Comparison of ENCODE assay signal across 17 mouse cellular contexts in the genomic region with DNA sequence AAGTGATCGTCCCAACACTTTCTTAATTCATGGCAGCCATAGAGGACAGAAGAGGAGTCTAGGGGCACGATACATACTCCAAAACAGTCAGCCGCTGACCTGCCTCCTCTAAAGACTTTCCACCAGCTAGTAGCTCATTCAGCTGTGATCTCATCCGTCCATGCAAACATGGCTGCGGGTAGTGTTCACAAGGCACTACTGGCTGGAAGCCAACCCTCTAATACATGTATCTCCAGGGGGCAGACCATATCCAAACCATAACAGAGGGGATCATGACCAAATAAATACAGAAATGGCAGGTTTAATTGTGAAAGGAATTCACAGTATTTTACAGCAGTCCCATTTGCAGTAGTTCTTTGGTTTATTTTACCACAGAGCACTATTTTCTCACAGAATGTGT.
DNase-seq lines count a peak whose midpoint lies in the region; ATAC-seq lines count a peak whose summit lies in the region.
"Had no signal": no experiment of that assay in that cellular context is flagged by ENCODE, and none has a peak within 500 bp of the region (broad histone marks: within the 10 kb centered on the region; RNA-seq: fewer than 3 reads in every experiment).

No protein-coding gene starts in this region.

- H3K4me2 ChIP-seq in forebrain, embryonic 14.5 days (ENCODE audit: low read length): no peak overlapping the region
- H3K4me2 ChIP-seq in lung, embryonic 16.5 days (ENCODE audit: low read depth, low read length): no peak overlapping the region
- no peak overlapping the region for H3K4me2 ChIP-seq in embryonic facial prominence, embryonic 14.5 days (ENCODE audit: low read depth, low read length)
- H3K4me2 ChIP-seq: forebrain, embryonic 15.5 days had no signal

- H3K36me3 ChIP-seq in forebrain, embryonic 14.5 days (ENCODE audit: control insufficient read depth, insufficient read depth, low read length): peaks cover 7% of the 10 kb centered on the region; the same call in 1 of the 2 replicates
- peaks cover 9% of the 10 kb centered on the region for H3K36me3 ChIP-seq in forebrain, embryonic 10.5 days (replicated peaks)
- no peaks in the 10 kb centered on the region for H3K36me3 ChIP-seq in lung, embryonic 16.5 days (ENCODE audit: control insufficient read depth, insufficient read depth, low read length)
- H3K36me3 ChIP-seq in embryonic facial prominence, embryonic 14.5 days (ENCODE audit: control insufficient read depth, insufficient read depth, low read length): no peaks in the 10 kb centered on the region

- DNase-seq in forebrain, embryonic 14.5 days (ENCODE audit: low spot score): peak; percentile 20
- DNase-seq in forebrain, embryonic 10.5 days (ENCODE audit: extremely low spot score, low spot score): no peak
- DNase-seq in lung, postnatal 4 days: no peak
- DNase-seq in embryonic facial prominence, embryonic 14.5 days (ENCODE audit: low spot score): peak; percentile 85
- DNase-seq in mesoderm, embryonic 11.5 days (ENCODE audit: low read depth, low spot score): peak; percentile 52
- DNase-seq: adrenal gland, adult 8-10 months; cerebellum, adult 9-11 months; heart, adult 2 months; kidney, adult 2 months; kidney, postnatal 36 days; right cerebral cortex, postnatal 25 days had no signal

- 0 out of 2 replicates have a peak, but pooled peaks have one; percentile 26 for ATAC-seq in forebrain, embryonic 14.5 days
- ATAC-seq in lung, embryonic 16.5 days (ENCODE audit: low read depth): peak; percentile 7; the same call in 1 of the 2 replicates
- peak; percentile 80 for ATAC-seq in embryonic facial prominence, embryonic 14.5 days (ENCODE audit: low read depth)
- no peak for ATAC-seq in monocyte, adult 5-6 weeks (replicated peaks; ENCODE audit: insufficient number of reproducible peaks, low FRiP score, low TSS enrichment, poor library complexity, severe bottlenecking)
- ATAC-seq: forebrain, embryonic 15.5 days had no signal

- H3K4me1 ChIP-seq in forebrain, embryonic 14.5 days (ENCODE audit: control insufficient read depth, insufficient read depth, low read length): no peaks in the 10 kb centered on the region
- no peaks in the 10 kb centered on the region for H3K4me1 ChIP-seq in forebrain, embryonic 10.5 days
- H3K4me1 ChIP-seq in lung, embryonic 16.5 days (replicated peaks; ENCODE audit: control insufficient read depth, insufficient read depth, low read length): peaks cover 14% of the 10 kb centered on the region; the same call in 1 of the 2 replicates
- peaks cover 10% of the 10 kb centered on the region; the same call in 1 of the 2 replicates for H3K4me1 ChIP-seq in embryonic facial prominence, embryonic 14.5 days (ENCODE audit: control insufficient read depth, insufficient read depth, low read length)
- H3K4me1 ChIP-seq: forebrain, embryonic 15.5 days had no signal

- 66% methylated on average over 5 of the region's 5 CpGs for WGBS in forebrain, embryonic 14.5 days
- 91% methylated on average over 5 of the region's 5 CpGs for WGBS in forebrain, embryonic 10.5 days
- 44% methylated on average over 5 of the region's 5 CpGs for WGBS in lung, embryonic 16.5 days
- 62% methylated on average over 5 of the region's 5 CpGs for WGBS in embryonic facial prominence, embryonic 14.5 days

- H3K4me3 ChIP-seq in forebrain, embryonic 14.5 days (ENCODE audit: low read depth, low read length): no peak overlapping the region
- H3K4me3 ChIP-seq in forebrain, embryonic 10.5 days: no peak overlapping the region
- H3K4me3 ChIP-seq in lung, embryonic 16.5 days (ENCODE audit: low read length): no peak overlapping the region
- H3K4me3 ChIP-seq in embryonic facial prominence, embryonic 14.5 days (ENCODE audit: low read depth, low read length): no peak overlapping the region
- H3K4me3 ChIP-seq: forebrain, embryonic 15.5 days; heart, adult 2 months; myocyte had no signal

- no peaks in the 10 kb centered on the region for H3K9me3 ChIP-seq in forebrain, embryonic 14.5 days (replicated peaks; ENCODE audit: control insufficient read depth, low read length)
- no peaks in the 10 kb centered on the region for H3K9me3 ChIP-seq in forebrain, embryonic 10.5 days
- no peaks in the 10 kb centered on the region for H3K9me3 ChIP-seq in lung, embryonic 16.5 days (ENCODE audit: control insufficient read depth, low read length)
- H3K9me3 ChIP-seq in embryonic facial prominence, embryonic 14.5 days (ENCODE audit: control insufficient read depth, low read length): no peaks in the 10 kb centered on the region
- H3K9me3 ChIP-seq: forebrain, embryonic 15.5 days had no signal

- H3K9ac ChIP-seq in forebrain, embryonic 14.5 days (ENCODE audit: low read length): no peak overlapping the region
- H3K9ac ChIP-seq in lung, embryonic 16.5 days (ENCODE audit: low read length): no peak overlapping the region
- H3K9ac ChIP-seq in embryonic facial prominence, embryonic 14.5 days (ENCODE audit: low read depth, low read length): no peak overlapping the region
- H3K9ac ChIP-seq: forebrain, embryonic 15.5 days; liver, embryonic 14.5 days had no signal

- H3K27ac ChIP-seq in forebrain, embryonic 14.5 days (ENCODE audit: low read depth, low read length): no peak overlapping the region
- no peak overlapping the region for H3K27ac ChIP-seq in forebrain, embryonic 10.5 days
- H3K27ac ChIP-seq in lung, embryonic 16.5 days (ENCODE audit: low read length): 0 out of 2 replicates have a peak overlapping the region, but pooled peaks have one; percentile 3
- H3K27ac ChIP-seq in embryonic facial prominence, embryonic 14.5 days (replicated peaks; ENCODE audit: low read depth, low read length): no peak overlapping the region
- H3K27ac ChIP-seq: forebrain, embryonic 15.5 days; heart, adult 2 months; liver, embryonic 14.5 days; macrophage had no signal

- H3K27me3 ChIP-seq in forebrain, embryonic 14.5 days (replicated peaks; ENCODE audit: control insufficient read depth, insufficient read depth, low read length): no peaks in the 10 kb centered on the region
- H3K27me3 ChIP-seq in forebrain, embryonic 10.5 days (ENCODE audit: poor library complexity, severe bottlenecking): no peaks in the 10 kb centered on the region
- no peaks in the 10 kb centered on the region for H3K27me3 ChIP-seq in lung, embryonic 16.5 days (ENCODE audit: control insufficient read depth, insufficient read depth, low read depth, low read length)
- H3K27me3 ChIP-seq in embryonic facial prominence, embryonic 14.5 days (replicated peaks; ENCODE audit: control insufficient read depth, insufficient read depth, low read length): no peaks in the 10 kb centered on the region
- H3K27me3 ChIP-seq: forebrain, embryonic 15.5 days had no signal

Comparison
In these comparisons a context has a peak if more than half of its experiments do, and no peak if none do; other contexts are left out.
1. DNase-seq: peak in forebrain, embryonic 14.5 days (single experiment), embryonic facial prominence, embryonic 14.5 days (single experiment) and mesoderm, embryonic 11.5 days (single experiment); none in forebrain, embryonic 10.5 days (single experiment) and lung, postnatal 4 days (0 of 2).